Mouse (Mus musculus) embryonic facial prominence, embryonic 15.5 days (tissue): ENCODE measurements at regions not wholly inside any gene's neighbourhood (a gene's known extent, or its start where the extent isn't known, plus 50 kb on each side); places are given as distances from the start of the nearest gene placed in this dataset.

Experiments
- ATAC-seq: fragments of 200-750 bp; cut with Nextera tagmentation; 2 replicates; pipeline ENCODE4 v1.8.0; 2017; ENCODE audit warnings: low read depth, moderate TSS enrichment; ENCODE audit not compliant: insufficient number of reproducible peaks, low FRiP score, low TSS enrichment
- H3K27ac ChIP-seq: fragments of 300-500 bp; sonication (generic); replicated peaks from 2 replicates; pipeline ENCODE4 v1.5.1; 2015; ENCODE audit warnings: mild to moderate bottlenecking, inconsistent platforms
- H3K27me3 ChIP-seq: fragments of 300-500 bp; sonication (generic); 2 replicates; pipeline ENCODE4 v1.6.1; 2015; ENCODE audit warnings: inconsistent platforms
- H3K36me3 ChIP-seq: fragments of 300-500 bp; sonication (generic); 2 replicates; pipeline ENCODE4 v1.6.1; 2015; ENCODE audit warnings: mild to moderate bottlenecking, inconsistent platforms
- H3K4me1 ChIP-seq: fragments of 300-500 bp; sonication (generic); 2 replicates; pipeline ENCODE4 v1.6.1; 2015; ENCODE audit warnings: inconsistent platforms
- H3K4me2 ChIP-seq: fragments of 300-500 bp; sonication (generic); replicated peaks from 2 replicates; pipeline ENCODE4 v1.6.1; 2015; ENCODE audit warnings: mild to moderate bottlenecking, inconsistent platforms
- H3K4me3 ChIP-seq: fragments of 300-500 bp; sonication (generic); replicated peaks from 2 replicates; pipeline ENCODE4 v1.5.1; 2015; ENCODE audit warnings: mild to moderate bottlenecking, inconsistent platforms
- H3K9ac ChIP-seq: fragments of 300-500 bp; sonication (generic); 2 replicates; pipeline ENCODE4 v1.6.1; 2015; ENCODE audit warnings: inconsistent platforms
- H3K9me3 ChIP-seq: fragments of 300-500 bp; sonication (generic); replicated peaks from 2 replicates; pipeline ENCODE4 v1.6.1; 2016; ENCODE audit warnings: inconsistent platforms
- WGBS: fragments of 180-500 bp; shearing (Covaris S2); methylation state at CpG from one replicate; pipeline ENCODE4 v1.1.7; 2015; 5-methylcytosine and 5-hydroxymethylcytosine counted together

DNA sequence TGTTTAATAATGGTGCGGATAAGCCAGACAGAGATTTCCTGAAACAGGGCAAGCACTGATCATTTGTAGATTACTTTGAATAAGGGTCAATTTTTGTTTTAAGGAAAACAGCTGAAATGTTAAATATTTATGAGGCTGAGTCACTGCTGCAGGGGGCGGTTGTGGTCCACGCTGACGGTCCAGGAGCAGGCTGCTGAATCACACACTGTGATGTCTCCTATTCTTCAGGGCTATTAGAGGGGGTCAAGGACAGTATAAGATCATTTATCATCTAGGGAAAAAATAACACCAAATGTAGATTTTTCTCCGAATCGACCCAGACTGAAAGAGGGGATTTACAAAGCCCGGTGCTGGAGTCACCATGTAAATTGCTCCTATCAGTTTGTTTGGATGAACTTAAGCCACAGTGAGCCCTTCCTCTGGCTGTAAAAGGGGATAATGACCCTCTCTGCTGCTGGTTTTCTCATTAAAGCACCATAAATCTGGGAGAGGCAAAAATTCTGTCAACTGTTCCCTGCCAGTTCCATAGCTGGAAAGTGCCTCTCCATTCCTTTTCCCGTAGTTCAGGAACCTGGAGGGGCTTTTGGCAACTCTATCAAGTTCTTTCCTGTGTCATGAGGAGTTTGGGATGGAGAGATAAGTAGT, 404.2 kb downstream of the Glrx3 start:
- Histone ChIP-seq H3K9ac (no peak overlapping the region), H3K9me3 (no peaks in the 10 kb centered on the region), H3K27me3 (no peaks in the 10 kb centered on the region), H3K36me3 (no peaks in the 10 kb centered on the region), H3K4me1 (no peaks in the 10 kb centered on the region), H3K4me2 (no peak overlapping the region), H3K27ac (no peak overlapping the region), H3K4me3 (no peak overlapping the region)
- no peak for ATAC-seq
- WGBS, result 58% methylated on average over 8 of the region's 8 CpGs

DNA sequence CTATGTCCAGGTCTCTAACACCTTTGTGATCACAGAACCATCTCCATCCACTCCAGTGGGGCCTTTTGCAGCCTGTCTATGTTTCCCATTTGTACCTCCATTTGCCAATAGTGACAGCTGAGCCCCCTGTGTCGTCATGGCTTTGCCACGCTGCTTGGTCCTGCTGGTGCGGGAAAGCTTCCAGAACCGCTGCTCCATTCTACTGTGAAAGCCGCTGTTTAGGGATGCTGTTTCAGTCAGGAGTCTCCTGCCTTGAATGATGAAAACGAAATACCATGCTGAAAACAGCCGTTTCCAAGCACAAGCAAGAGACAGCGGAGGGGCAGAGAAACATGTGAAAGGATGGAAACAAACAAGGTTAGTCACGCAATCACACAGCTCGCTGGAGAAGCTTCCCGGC, 410.4 kb downstream of the Glrx3 start:
- no peaks in the 10 kb centered on the region for H3K27me3 ChIP-seq
- 45% methylated on average over 11 of the region's 11 CpGs for WGBS
- no peak overlapping the region for H3K27ac ChIP-seq
- H3K36me3 ChIP-seq, result no peaks in the 10 kb centered on the region
- H3K4me1 ChIP-seq, result no peaks in the 10 kb centered on the region
- no peak overlapping the region for H3K4me3 ChIP-seq
- H3K9ac ChIP-seq, result no peak overlapping the region
- ATAC-seq, result no peak
- H3K9me3 ChIP-seq, result no peaks in the 10 kb centered on the region
- no peak overlapping the region for H3K4me2 ChIP-seq

DNA sequence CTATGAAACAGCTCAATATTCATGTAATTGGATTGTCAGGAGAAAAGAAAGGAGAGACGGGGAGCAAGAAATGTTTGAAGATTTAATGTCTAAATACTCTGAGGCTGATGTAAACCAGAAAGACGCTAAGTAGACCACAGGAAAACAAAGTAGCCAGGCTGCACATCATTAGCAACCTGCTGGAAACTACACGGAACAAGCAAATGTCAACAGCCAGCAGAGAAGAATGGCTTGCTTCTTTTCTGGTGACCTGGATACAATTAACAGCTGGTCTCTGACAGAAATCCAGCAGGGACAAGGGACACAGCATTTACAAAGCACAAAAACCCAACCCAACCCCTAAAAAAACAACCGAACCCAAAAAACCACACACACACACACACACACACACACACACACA, 413.6 kb downstream of the Glrx3 start:
- Histone ChIP-seq H3K4me2 (no peak overlapping the region), H3K36me3 (no peaks in the 10 kb centered on the region), H3K9me3 (no peaks in the 10 kb centered on the region), H3K4me3 (no peak overlapping the region), H3K27me3 (no peaks in the 10 kb centered on the region), H3K27ac (no peak overlapping the region), H3K4me1 (no peaks in the 10 kb centered on the region), H3K9ac (no peak overlapping the region)
- WGBS, result 21% methylated on average over 4 of the region's 4 CpGs
- ATAC-seq, result no peak

DNA sequence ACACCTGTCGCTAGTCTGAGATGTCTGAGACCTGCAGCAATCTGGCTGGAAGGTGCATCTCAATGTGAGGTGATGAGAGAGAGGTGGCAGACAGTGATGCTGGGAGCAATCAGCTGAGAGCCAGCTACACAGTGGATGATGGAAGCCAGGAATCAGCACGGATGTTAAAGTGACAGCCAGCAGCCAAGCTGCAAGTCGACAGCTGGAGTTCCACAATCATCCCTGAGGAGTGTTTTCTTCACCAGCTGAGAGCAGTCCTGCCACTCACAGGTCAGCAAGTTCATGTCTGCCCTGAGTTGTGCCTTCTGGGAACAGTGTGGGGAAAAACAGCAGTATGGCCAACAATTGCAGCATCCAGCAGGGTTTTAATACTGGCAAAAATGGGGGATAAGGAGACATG, 422.3 kb downstream of the Glrx3 start:
- ATAC-seq, result no peak
- Histone ChIP-seq H3K4me1 (0 out of 2 replicates have a peak, but pooled peaks cover under 1% of the 10 kb centered on the region), H3K27me3 (no peaks in the 10 kb centered on the region; the same call in 1 of the 2 replicates), H3K9me3 (no peaks in the 10 kb centered on the region), H3K27ac (no peak overlapping the region), H3K9ac (no peak overlapping the region), H3K4me2 (no peak overlapping the region), H3K36me3 (no peaks in the 10 kb centered on the region), H3K4me3 (no peak overlapping the region)
- 43% methylated on average over 3 of the region's 3 CpGs for WGBS

DNA sequence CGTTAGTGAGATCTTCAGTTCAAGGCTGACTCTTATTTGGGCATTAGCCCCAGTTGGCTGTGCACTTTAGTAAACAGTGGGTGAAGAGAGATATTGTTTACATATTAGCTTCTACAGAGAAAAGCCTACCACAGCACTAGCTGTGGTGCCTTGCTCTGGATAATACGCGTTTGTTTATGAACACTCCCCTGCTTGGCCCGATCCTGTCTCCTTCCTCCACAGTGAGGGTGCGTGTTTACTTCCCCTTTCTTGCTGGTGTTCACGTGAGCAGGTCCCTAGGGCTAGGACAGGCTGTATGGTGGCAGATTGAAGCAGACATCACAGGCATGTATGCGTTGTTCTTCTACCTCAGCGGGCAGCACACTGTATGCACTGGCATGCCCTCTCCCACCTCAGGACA, 423.1 kb downstream of the Glrx3 start:
- no peak for ATAC-seq
- H3K9me3 ChIP-seq, result no peaks in the 10 kb centered on the region
- H3K9ac ChIP-seq, result no peak overlapping the region
- WGBS, result 48% methylated on average over 8 of the region's 8 CpGs
- no peak overlapping the region for H3K27ac ChIP-seq
- H3K4me1 ChIP-seq, result 0 out of 2 replicates have a peak, but pooled peaks cover 3% of the 10 kb centered on the region
- H3K27me3 ChIP-seq, result no peaks in the 10 kb centered on the region; the same call in 1 of the 2 replicates
- no peaks in the 10 kb centered on the region for H3K36me3 ChIP-seq
- no peak overlapping the region for H3K4me2 ChIP-seq
- no peak overlapping the region for H3K4me3 ChIP-seq

DNA sequence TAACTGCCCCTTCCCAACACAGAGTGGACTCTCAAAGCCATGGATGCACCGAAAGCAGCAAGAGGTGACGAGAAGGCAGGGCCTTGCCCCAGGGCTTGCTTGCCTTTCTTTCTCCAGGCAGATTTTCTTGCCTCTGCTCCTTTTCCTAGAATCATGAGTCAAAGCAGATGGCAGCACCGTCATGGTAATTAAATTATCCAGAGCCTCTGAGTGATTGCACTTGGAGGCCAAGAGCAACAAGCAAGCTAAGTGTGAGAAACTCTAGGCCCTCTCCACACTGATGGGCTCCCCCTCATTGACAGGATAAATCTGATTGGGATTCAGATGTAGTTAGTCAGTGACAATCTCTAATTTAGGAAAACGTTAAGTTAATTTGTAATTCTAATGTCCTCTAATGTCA, 427.5 kb downstream of the Glrx3 start:
- peaks cover 3% of the 10 kb centered on the region; the same call in 1 of the 2 replicates for H3K4me1 ChIP-seq
- H3K36me3 ChIP-seq, result no peaks in the 10 kb centered on the region
- no peak for ATAC-seq
- H3K9ac ChIP-seq, result no peak overlapping the region
- no peaks in the 10 kb centered on the region for H3K9me3 ChIP-seq
- H3K4me2 ChIP-seq, result no peak overlapping the region
- no peaks in the 10 kb centered on the region; the same call in 1 of the 2 replicates for H3K27me3 ChIP-seq
- H3K4me3 ChIP-seq, result no peak overlapping the region
- WGBS, result 37% methylated on average over 4 of the region's 4 CpGs
- no peak overlapping the region for H3K27ac ChIP-seq

DNA sequence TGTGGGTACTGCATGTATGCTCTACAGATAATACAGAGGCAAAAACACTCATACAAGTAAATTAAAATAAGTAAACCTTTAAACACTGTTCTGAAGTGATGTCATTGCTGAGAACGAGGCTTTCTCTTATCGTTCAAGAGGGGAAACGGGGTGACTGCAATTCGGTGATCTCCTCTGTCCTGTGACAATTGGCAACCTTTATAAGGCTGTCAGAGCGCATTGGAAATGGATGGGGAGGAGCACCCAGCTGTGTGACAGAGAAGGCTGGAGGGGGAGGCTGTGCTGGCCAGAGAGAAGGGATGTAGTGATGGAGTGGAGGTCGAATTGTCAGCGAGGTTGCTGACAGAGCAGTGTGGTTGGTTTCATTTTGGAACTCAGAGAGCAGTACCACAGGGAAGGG, 428.0 kb downstream of the Glrx3 start:
- Histone ChIP-seq H3K4me1 (peaks cover 3% of the 10 kb centered on the region; the same call in 1 of the 2 replicates), H3K36me3 (no peaks in the 10 kb centered on the region), H3K4me2 (no peak overlapping the region), H3K27ac (no peak overlapping the region), H3K9me3 (no peaks in the 10 kb centered on the region), H3K27me3 (no peaks in the 10 kb centered on the region; the same call in 1 of the 2 replicates), H3K9ac (no peak overlapping the region), H3K4me3 (no peak overlapping the region)
- whole genome bisulfite sequencing, result 60% methylated on average over 7 of the region's 7 CpGs
- no peak for ATAC-seq

DNA sequence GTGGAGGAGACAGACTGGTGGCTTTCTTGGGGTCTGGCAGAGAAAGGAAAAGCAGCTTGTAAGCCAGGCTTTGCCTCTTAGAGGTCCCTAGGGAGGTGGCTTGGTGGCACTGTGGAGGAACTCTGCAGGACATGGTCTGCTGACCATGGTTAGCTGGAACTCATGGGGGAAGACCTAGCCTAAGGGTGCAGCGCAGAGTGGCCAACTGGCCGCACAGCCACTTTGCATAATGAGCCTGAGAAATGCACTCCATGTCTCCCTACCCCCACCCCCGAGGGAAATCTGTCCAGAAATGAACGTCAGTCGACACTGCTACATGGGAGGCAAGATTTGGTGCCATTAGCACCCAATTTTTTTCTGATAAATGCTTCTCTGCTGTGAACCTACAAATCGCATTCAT, 429.5 kb downstream of the Glrx3 start:
- H3K27ac ChIP-seq, result no peak overlapping the region
- H3K4me2 ChIP-seq, result no peak overlapping the region
- peaks cover 3% of the 10 kb centered on the region; the same call in 1 of the 2 replicates for H3K4me1 ChIP-seq
- no peak overlapping the region for H3K9ac ChIP-seq
- H3K36me3 ChIP-seq, result no peaks in the 10 kb centered on the region
- no peak overlapping the region for H3K4me3 ChIP-seq
- no peak for ATAC-seq
- no peaks in the 10 kb centered on the region; the same call in 1 of the 2 replicates for H3K27me3 ChIP-seq
- no peaks in the 10 kb centered on the region for H3K9me3 ChIP-seq
- 65% methylated on average over 6 of the region's 6 CpGs for WGBS

DNA sequence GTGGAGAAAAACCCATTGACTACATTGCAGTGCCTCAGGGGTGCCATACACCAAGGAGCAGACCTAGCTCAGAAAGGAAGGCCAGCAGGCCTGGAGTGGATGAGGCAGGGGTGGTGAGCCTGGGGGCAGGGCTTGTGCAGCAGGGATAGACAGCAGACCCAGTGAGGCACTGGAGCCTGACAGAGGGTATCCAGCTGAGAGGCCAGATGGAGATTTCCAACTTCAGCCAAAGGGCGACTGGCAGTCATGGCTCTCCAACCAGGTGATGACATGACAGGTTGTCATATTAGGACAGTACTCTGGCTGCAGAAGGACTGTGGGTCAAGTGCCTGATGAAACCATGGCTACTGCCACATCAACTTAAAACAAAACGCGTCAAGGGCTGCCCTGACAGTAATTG, 431.1 kb downstream of the Glrx3 start:
- 78% methylated on average over 3 of the region's 3 CpGs for WGBS
- no peak overlapping the region for H3K9ac ChIP-seq
- H3K9me3 ChIP-seq, result no peaks in the 10 kb centered on the region
- H3K27ac ChIP-seq, result no peak overlapping the region
- no peak for ATAC-seq
- no peaks in the 10 kb centered on the region for H3K27me3 ChIP-seq
- H3K4me3 ChIP-seq, result no peak overlapping the region
- H3K4me1 ChIP-seq, result peaks cover 3% of the 10 kb centered on the region; the same call in 1 of the 2 replicates
- no peaks in the 10 kb centered on the region for H3K36me3 ChIP-seq
- no peak overlapping the region for H3K4me2 ChIP-seq

DNA sequence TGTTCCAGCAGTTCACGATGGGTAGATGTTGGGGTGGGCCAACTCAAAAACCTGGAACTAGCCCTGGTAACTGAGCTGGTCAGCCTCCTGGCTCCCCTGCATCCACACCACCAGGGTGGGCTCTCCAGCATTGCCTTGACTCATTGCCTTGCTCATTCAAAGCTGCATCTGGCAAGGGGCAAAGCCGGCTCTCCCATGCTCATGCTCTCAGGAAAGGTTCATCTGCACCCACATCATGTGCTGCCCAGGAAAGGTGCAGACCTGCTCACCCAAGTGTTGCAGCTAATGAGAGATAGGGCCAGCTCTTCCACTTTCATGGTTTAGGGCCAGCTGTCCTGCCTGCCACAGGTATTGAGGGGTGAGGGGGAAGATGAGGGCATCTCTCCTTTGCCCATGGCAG, 437.9 kb downstream of the Glrx3 start:
- ATAC-seq, result no peak
- 92% methylated on average over 2 of the region's 2 CpGs for WGBS
- H3K4me1 ChIP-seq, result no peaks in the 10 kb centered on the region
- H3K9ac ChIP-seq, result no peak overlapping the region
- no peaks in the 10 kb centered on the region for H3K9me3 ChIP-seq
- H3K4me3 ChIP-seq, result no peak overlapping the region
- no peak overlapping the region for H3K4me2 ChIP-seq
- no peaks in the 10 kb centered on the region for H3K36me3 ChIP-seq
- no peaks in the 10 kb centered on the region for H3K27me3 ChIP-seq
- H3K27ac ChIP-seq, result no peak overlapping the region

DNA sequence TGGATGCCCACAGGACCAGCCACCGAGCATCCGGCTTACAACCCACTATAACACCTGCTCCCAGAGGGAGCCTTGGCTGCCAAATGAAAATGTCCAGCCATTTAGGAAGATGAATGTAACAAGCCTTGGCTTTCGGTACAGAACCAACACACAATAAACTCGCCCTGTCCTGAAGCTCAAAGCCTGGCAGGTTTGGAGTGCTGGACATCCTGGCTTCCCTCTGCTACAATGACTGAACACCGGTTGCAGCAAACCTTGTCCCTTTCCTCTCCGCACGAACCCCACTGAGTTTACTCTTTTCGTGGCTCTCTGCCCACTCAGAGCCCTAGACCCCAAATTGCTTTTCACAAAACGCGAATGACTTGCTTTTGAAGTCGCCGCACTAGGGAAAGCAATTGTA, 441.9 kb downstream of the Glrx3 start:
- WGBS, result 87% methylated on average over 12 of the region's 12 CpGs
- no peaks in the 10 kb centered on the region for H3K4me1 ChIP-seq
- no peak overlapping the region for H3K9ac ChIP-seq
- no peaks in the 10 kb centered on the region for H3K27me3 ChIP-seq
- no peaks in the 10 kb centered on the region for H3K9me3 ChIP-seq
- H3K27ac ChIP-seq, result no peak overlapping the region
- no peak overlapping the region for H3K4me2 ChIP-seq
- H3K36me3 ChIP-seq, result no peaks in the 10 kb centered on the region
- H3K4me3 ChIP-seq, result no peak overlapping the region
- ATAC-seq, result no peak

DNA sequence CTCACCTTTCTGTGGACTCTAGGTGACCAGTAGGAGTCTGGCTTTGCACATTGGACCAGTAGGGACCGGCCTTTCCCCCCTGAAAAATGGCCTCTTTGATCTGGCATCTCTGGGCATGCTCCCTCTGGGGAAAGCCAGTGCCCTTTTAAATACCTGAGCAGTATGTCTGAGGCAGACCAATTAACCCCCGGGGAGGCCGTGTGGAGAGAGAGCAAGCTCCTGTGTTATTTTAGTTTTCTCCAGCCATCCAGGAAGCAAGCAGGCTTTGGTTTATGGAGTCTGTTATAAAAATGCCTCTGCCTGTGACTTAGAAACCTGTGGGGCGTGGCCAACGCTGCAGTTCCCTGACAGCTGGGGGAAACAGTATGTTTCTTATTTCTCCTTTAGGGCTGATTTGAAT, 445.5 kb downstream of the Glrx3 start:
- Histone ChIP-seq H3K9me3 (no peaks in the 10 kb centered on the region), H3K4me3 (no peak overlapping the region), H3K9ac (no peak overlapping the region), H3K36me3 (no peaks in the 10 kb centered on the region), H3K27me3 (no peaks in the 10 kb centered on the region), H3K4me2 (no peak overlapping the region), H3K27ac (no peak overlapping the region), H3K4me1 (no peaks in the 10 kb centered on the region)
- ATAC-seq, result no peak
- 17% methylated on average over 5 of the region's 5 CpGs for WGBS
